ENCODE assay signal across 12 mouse cellular contexts in genomic region chr1:138846131-138846530, GRCm38 (mm10). TPM values are rescaled to one million over a fixed set of nuclear protein-coding genes. Genes with fewer than 3 reads are reported as not detected.
DNase-seq lines count a peak whose midpoint lies in the region; ATAC-seq and TF ChIP-seq lines count a peak whose summit lies in the region.
"Had no signal": no experiment of that assay in that cellular context is flagged by ENCODE, and none has a peak within 500 bp of the region (broad histone marks: within the 10 kb centered on the region; RNA-seq: fewer than 3 reads in every experiment).

No protein-coding gene starts in this region.

- TF ChIP-seq CTCF in embryonic fibroblast, embryonic 13.5 days (IDR thresholded peaks at IDR 0.05; ENCODE audit: borderline replicate concordance, insufficient read depth, low read length): no peak

- intact Hi-C loops in left cerebral cortex, postnatal 4 days (cut with DNase I): no loop called here

- peak overlapping the region; percentile 11 for H3K4me3 ChIP-seq in embryonic fibroblast, embryonic 13.5 days (ENCODE audit: insufficient read depth, low read length)
- H3K4me3 ChIP-seq in forebrain, embryonic 14.5 days (ENCODE audit: low read depth, low read length): peak overlapping the region; percentile 36
- H3K4me3 ChIP-seq in limb, embryonic 11.5 days (ENCODE audit: low read depth, low read length): peak overlapping the region; percentile 46
- no peak overlapping the region for H3K4me3 ChIP-seq in kidney, embryonic 16.5 days (ENCODE audit: low read length)
- H3K4me3 ChIP-seq: heart, embryonic 13.5 days; stomach, embryonic 15.5 days had no signal

- no peaks in the 10 kb centered on the region for H3K9me3 ChIP-seq in forebrain, embryonic 14.5 days (replicated peaks; ENCODE audit: control insufficient read depth, low read length)
- no peaks in the 10 kb centered on the region for H3K9me3 ChIP-seq in limb, embryonic 11.5 days (ENCODE audit: control insufficient read depth, low read length)
- no peaks in the 10 kb centered on the region for H3K9me3 ChIP-seq in kidney, embryonic 16.5 days (ENCODE audit: low read length)
- H3K9me3 ChIP-seq: heart, embryonic 13.5 days; stomach, embryonic 15.5 days had no signal

- 7% methylated on average over 12 of the region's 12 CpGs for WGBS in forebrain, embryonic 14.5 days
- WGBS in limb, embryonic 11.5 days: 3% methylated on average over 12 of the region's 12 CpGs
- 8% methylated on average over 12 of the region's 12 CpGs for WGBS in kidney, embryonic 16.5 days

- peak overlapping the region; percentile 61 for H3K9ac ChIP-seq in forebrain, embryonic 14.5 days (ENCODE audit: low read length)
- H3K9ac ChIP-seq in limb, embryonic 11.5 days (ENCODE audit: low read length): peak overlapping the region; percentile 65
- H3K9ac ChIP-seq in kidney, embryonic 16.5 days (replicated peaks; ENCODE audit: low read length): no peak overlapping the region
- H3K9ac ChIP-seq: heart, embryonic 13.5 days; stomach, embryonic 15.5 days had no signal

- peaks cover 31% of the 10 kb centered on the region for H3K27me3 ChIP-seq in forebrain, embryonic 14.5 days (replicated peaks; ENCODE audit: control insufficient read depth, insufficient read depth, low read length)
- H3K27me3 ChIP-seq in limb, embryonic 11.5 days (ENCODE audit: control insufficient read depth, insufficient read depth, low read length): peaks cover 16% of the 10 kb centered on the region
- peaks cover 91% of the 10 kb centered on the region for H3K27me3 ChIP-seq in kidney, embryonic 16.5 days (ENCODE audit: insufficient read depth, low read length)

- H3K4me2 ChIP-seq in forebrain, embryonic 14.5 days (ENCODE audit: low read length): peak overlapping the region; percentile 45
- peak overlapping the region; percentile 52 for H3K4me2 ChIP-seq in limb, embryonic 11.5 days (ENCODE audit: low read depth, severe bottlenecking)
- H3K4me2 ChIP-seq in kidney, embryonic 16.5 days (replicated peaks; ENCODE audit: low read depth, low read length): no peak overlapping the region
- H3K4me2 ChIP-seq: stomach, embryonic 15.5 days had no signal

- H3K4me1 ChIP-seq in embryonic fibroblast, embryonic 13.5 days (ENCODE audit: control insufficient read depth, insufficient read depth, low read length): no peaks in the 10 kb centered on the region
- H3K4me1 ChIP-seq in forebrain, embryonic 14.5 days (ENCODE audit: control insufficient read depth, insufficient read depth, low read length): peaks cover 11% of the 10 kb centered on the region
- H3K4me1 ChIP-seq in limb, embryonic 11.5 days (ENCODE audit: control insufficient read depth, insufficient read depth, low read length): peaks cover 11% of the 10 kb centered on the region
- peaks cover 30% of the 10 kb centered on the region for H3K4me1 ChIP-seq in kidney, embryonic 16.5 days (ENCODE audit: insufficient read depth, low read length)

- TF ChIP-seq POLR2A in embryonic fibroblast, embryonic 13.5 days (IDR thresholded peaks at IDR 0.05; ENCODE audit: low read depth, low read length): no peak

- no peak for ATAC-seq in forebrain, embryonic 14.5 days
- ATAC-seq in limb, embryonic 11.5 days (ENCODE audit: insufficient number of reproducible peaks, low FRiP score, low TSS enrichment, low read depth): no peak
- no peak for ATAC-seq in erythroid progenitor cell, adult 5-6 weeks (replicated peaks; ENCODE audit: low FRiP score, poor library complexity, severe bottlenecking)
- ATAC-seq in kidney, embryonic 16.5 days (ENCODE audit: low FRiP score, low TSS enrichment): no peak

- no peak for DNase-seq in forebrain, embryonic 14.5 days (ENCODE audit: low spot score)
- peak; percentile 67 for DNase-seq in limb, embryonic 11.5 days (ENCODE audit: low spot score)
- peak; percentile 47 for DNase-seq in neural tube, embryonic 10.5 days (ENCODE audit: extremely low spot score, low spot score)
- no peak for DNase-seq in left cerebral cortex, postnatal 4 days
- DNase-seq: cerebellum, postnatal 14 days; kidney, adult 11 months had no signal

- H3K27ac ChIP-seq in embryonic fibroblast, embryonic 13.5 days (ENCODE audit: insufficient read depth, low read length): no peak overlapping the region
- peak overlapping the region; percentile 22 for H3K27ac ChIP-seq in forebrain, embryonic 14.5 days (ENCODE audit: low read depth, low read length)
- no peak overlapping the region for H3K27ac ChIP-seq in limb, embryonic 11.5 days (replicated peaks; ENCODE audit: low read depth, low read length)
- H3K27ac ChIP-seq in kidney, embryonic 16.5 days (ENCODE audit: low read length): no peak overlapping the region
- H3K27ac ChIP-seq: heart, embryonic 13.5 days; stomach, embryonic 15.5 days had no signal

- H3K36me3 ChIP-seq in forebrain, embryonic 14.5 days (ENCODE audit: control insufficient read depth, insufficient read depth, low read length): no peaks in the 10 kb centered on the region
- no peaks in the 10 kb centered on the region for H3K36me3 ChIP-seq in limb, embryonic 11.5 days (ENCODE audit: control insufficient read depth, insufficient read depth, low read length)
- H3K36me3 ChIP-seq in kidney, embryonic 16.5 days (ENCODE audit: insufficient read depth, low read length): no peaks in the 10 kb centered on the region
- H3K36me3 ChIP-seq: stomach, embryonic 15.5 days had no signal

RNA-seq across cellular contexts. Expression of gene Lhx9, which starts 2.2 kb away (rescaled TPM):
- polyA plus RNA-seq in embryonic fibroblast, embryonic 13.5 days (2011; ENCODE audit: insufficient read length, low read depth, missing spikeins): 11.6 and 18.7 TPM in 2 replicates
- polyA plus RNA-seq in forebrain, embryonic 14.5 days (2014; fragmentation: Nextera tagmentation; extraction: Ambion mirVana): 15.2 and 20.3 TPM in 2 replicates
- 108 and 116 TPM in 2 replicates for polyA plus RNA-seq in limb, embryonic 11.5 days (2014; fragmentation: Nextera tagmentation; extraction: Ambion mirVana)
- not detected in 2 replicates for total RNA-seq in erythroid progenitor cell, adult 5-6 weeks (2015; ENCODE audit: low replicate concordance)
- total RNA-seq in erythroid progenitor cell, adult 5-6 weeks (2017; ENCODE audit: low replicate concordance): not detected in 2 replicates
- total RNA-seq in left cerebral cortex, postnatal 4 days (2021): 1 to 10 TPM; 1.8 to 4.9 TPM
- polyA plus RNA-seq in kidney, embryonic 16.5 days (2015; fragmentation: Nextera tagmentation; extraction: Ambion mirVana): 0.18 and 0.32 TPM in 2 replicates
- total RNA-seq: monocyte, adult 5-6 weeks had no signal

RNA-seq across cellular contexts. Expression of gene 2310009B15Rik, which starts 10.5 kb away (rescaled TPM):
- 10.9 and 12.2 TPM in 2 replicates for polyA plus RNA-seq in embryonic fibroblast, embryonic 13.5 days (2011; ENCODE audit: insufficient read length, low read depth, missing spikeins)
- polyA plus RNA-seq in forebrain, embryonic 14.5 days (2014; fragmentation: Nextera tagmentation; extraction: Ambion mirVana): 37.7 and 49.8 TPM in 2 replicates
- polyA plus RNA-seq in limb, embryonic 11.5 days (2014; fragmentation: Nextera tagmentation; extraction: Ambion mirVana): 54.2 and 60.4 TPM in 2 replicates
- total RNA-seq in erythroid progenitor cell, adult 5-6 weeks (2015; ENCODE audit: low replicate concordance): not detected in 2 replicates
- total RNA-seq in erythroid progenitor cell, adult 5-6 weeks (2017; ENCODE audit: low replicate concordance): not detected in 2 replicates
- total RNA-seq in left cerebral cortex, postnatal 4 days (2021): 10 to 100 TPM; 14.7 to 17.2 TPM
- 38.7 and 39.0 TPM in 2 replicates for polyA plus RNA-seq in kidney, embryonic 16.5 days (2015; fragmentation: Nextera tagmentation; extraction: Ambion mirVana)

Comparison
In these comparisons a context has a peak if more than half of its experiments do, and no peak if none do; other contexts are left out.
1. DNase-seq: peak in limb, embryonic 11.5 days (single experiment) and neural tube, embryonic 10.5 days (single experiment); none in forebrain, embryonic 14.5 days (single experiment) and left cerebral cortex, postnatal 4 days (single experiment).